Mouse (Mus musculus): Measurements from ENCODE around the gene Napsa. TPM values are rescaled to one million over a fixed set of nuclear protein-coding genes. Genes with fewer than 3 reads are reported as not detected.

The Napsa gene
- polyA plus RNA-seq, 1 experiment, result 14.1 TPM

DNA sequence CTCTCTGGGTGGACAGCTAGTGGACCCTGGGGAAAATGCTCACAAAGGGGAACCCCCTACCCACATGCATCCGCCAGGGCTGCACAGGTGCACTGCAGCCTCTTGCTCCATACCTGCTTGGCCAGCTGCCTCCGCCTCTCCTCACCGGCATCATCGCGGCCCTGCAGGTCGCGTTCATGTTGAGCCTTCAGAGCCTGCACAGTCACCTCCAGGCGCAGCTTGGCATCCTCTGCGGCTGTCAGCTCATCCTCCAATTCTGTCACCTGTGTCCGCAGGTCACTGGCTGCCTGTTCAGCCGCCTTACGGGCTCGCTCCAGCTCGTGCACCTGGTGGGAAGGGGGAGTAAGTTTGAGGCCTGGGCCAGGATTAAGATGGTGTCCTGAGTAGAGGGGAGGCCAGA, 43.8 kb downstream of the Napsa start:
- no peaks in the 10 kb centered on the region for H3K36me3 ChIP-seq (replicated peaks; ENCODE audit: low read length)

DNA sequence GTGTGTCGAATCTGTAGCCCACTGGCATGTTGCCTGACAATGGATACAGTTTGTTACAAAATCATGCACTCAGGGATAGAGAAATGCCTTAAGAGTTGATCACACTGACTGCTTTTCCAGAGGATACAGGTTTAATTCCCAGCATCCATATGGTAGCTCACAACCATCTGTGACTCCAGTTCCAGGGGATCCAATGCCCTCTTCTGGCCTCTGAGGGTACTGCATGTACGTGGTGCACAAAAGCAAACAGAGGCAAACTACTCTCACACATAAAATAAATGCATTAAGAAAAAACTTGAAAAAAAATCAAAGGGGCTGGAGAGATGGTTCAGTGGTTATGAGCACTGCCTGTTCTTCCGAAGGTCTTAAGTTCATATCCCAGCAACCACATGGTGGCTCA, 44.9 kb downstream of the Napsa start:
- TF ChIP-seq FLI1 (IDR thresholded peaks at IDR 0.05; ENCODE audit: low read length) (no peak), GATA1 (IDR thresholded peaks at IDR 0.05; ENCODE audit: borderline replicate concordance, low read length) (no peak)
- H3K4me3 ChIP-seq (replicated peaks), result no peak overlapping the region
- peaks cover 47% of the 10 kb centered on the region for H3K9me3 ChIP-seq

More for the DNA sequence above, 43.8 kb downstream of the Napsa start:
- Histone ChIP-seq H3K4me3 (replicated peaks) (no peak overlapping the region), H3K4me1 (no peaks in the 10 kb centered on the region; the same call in 1 of the 2 replicates), H3K9me3 (peaks cover 37% of the 10 kb centered on the region), H3K27me3 (replicated peaks) (peaks cover 56% of the 10 kb centered on the region)
- TF ChIP-seq GATA1 (IDR thresholded peaks at IDR 0.05; ENCODE audit: borderline replicate concordance, low read length), result no peak
- TF ChIP-seq FLI1 (IDR thresholded peaks at IDR 0.05; ENCODE audit: low read length), result no peak

DNA sequence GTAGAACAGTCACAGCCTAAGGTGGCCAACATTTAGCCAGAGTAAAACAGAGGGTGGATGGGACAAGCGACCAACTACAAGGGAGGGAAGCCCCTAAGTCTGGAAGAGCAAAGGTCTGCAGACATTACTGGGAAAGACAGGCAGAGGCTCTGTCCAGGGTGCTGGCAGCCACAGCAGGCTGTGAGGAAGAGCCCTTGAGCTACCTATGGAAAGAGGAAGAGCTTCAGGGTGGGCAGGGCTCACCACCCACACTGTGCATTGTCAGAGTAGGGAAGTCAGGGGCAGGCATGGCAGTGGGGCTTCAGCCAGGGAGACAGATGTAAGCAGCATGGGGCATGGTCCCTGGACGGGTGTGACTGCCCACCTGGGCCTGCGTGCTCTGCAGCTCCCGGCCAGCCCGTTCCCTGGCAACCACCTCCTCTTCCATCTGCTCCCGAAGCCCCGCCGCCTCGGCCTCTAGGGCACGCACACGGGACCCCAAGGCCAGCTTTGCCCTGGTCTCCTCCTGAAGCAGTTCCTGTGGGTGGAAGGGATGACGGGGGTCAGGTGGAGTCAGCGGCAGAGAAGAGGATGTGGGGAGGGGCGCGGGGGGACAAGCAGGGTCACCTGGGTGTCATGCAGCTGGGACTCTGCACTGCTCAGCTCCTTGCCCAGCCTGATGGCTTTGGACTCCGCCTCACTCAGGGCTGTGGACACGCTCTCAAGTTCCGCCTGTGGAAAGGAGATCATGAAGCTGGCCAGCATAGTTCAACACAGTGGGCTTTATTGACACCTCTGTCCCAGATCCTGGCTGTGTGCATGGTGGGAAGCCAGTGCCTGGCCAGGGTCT, 51.7 kb downstream of the Napsa start:
- peaks cover 33% of the 10 kb centered on the region for H3K27me3 ChIP-seq (replicated peaks)
- H3K9me3 ChIP-seq, result peaks cover 31% of the 10 kb centered on the region
- H3K4me3 ChIP-seq (replicated peaks), result peak overlapping the region; percentile 64
- TF ChIP-seq GATA1 (IDR thresholded peaks at IDR 0.05; ENCODE audit: borderline replicate concordance, low read length) (no peak), FLI1 (IDR thresholded peaks at IDR 0.05; ENCODE audit: low read length) (no peak)
- H3K4me1 ChIP-seq, result peaks cover 4% of the 10 kb centered on the region; the same call in 1 of the 2 replicates
- H3K36me3 ChIP-seq (replicated peaks; ENCODE audit: low read length), result no peaks in the 10 kb centered on the region

More for the DNA sequence above, 44.9 kb downstream of the Napsa start:
- H3K27me3 ChIP-seq (replicated peaks), result peaks cover 49% of the 10 kb centered on the region
- no peaks in the 10 kb centered on the region for H3K36me3 ChIP-seq (replicated peaks; ENCODE audit: low read length)
- H3K4me1 ChIP-seq, result peaks cover 4% of the 10 kb centered on the region; the same call in 1 of the 2 replicates

DNA sequence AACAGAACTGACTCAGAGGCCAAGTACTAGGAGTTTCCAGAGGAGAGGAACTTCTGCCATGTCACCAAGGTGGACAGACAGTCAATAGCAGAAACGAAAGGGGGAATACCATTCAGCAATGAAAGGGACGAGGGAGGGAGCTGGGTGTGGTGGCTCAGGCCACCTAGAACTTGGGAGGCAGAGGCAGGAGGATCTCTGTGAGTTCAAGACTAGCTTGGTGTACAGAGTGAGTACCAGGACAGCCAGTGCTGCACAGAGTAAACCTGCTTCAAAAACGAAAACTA, 52.3 kb downstream of the Napsa start:
- H3K36me3 ChIP-seq (replicated peaks; ENCODE audit: low read length), result no peaks in the 10 kb centered on the region
- H3K4me3 ChIP-seq (replicated peaks), result no peak overlapping the region
- H3K9me3 ChIP-seq, result peaks cover 27% of the 10 kb centered on the region
- peaks cover 4% of the 10 kb centered on the region; the same call in 1 of the 2 replicates for H3K4me1 ChIP-seq
- TF ChIP-seq GATA1 (IDR thresholded peaks at IDR 0.05; ENCODE audit: borderline replicate concordance, low read length) (no peak), FLI1 (IDR thresholded peaks at IDR 0.05; ENCODE audit: low read length) (no peak)
- H3K27me3 ChIP-seq (replicated peaks), result peaks cover 36% of the 10 kb centered on the region

DNA sequence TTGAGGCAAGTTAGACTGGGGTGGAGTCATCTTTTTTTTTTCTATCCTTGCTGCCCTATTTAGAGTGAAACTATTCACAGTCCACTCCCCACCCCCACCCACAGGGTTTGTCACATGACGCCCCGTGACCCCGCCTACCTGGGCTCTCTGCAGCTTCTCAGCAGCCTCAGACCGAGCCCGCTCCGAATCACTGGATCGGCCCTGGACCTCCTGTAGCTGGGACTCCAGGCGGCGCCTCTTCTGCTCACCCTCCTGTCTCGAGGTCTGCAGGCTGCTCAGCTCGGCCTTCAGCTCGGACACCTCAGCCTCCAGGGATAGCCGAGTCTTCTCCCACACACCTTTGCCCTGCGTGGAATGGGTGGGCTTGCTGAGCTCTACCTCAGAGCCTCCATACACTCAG, 52.6 kb downstream of the Napsa start:
- no peak overlapping the region for H3K4me3 ChIP-seq (replicated peaks)
- no peaks in the 10 kb centered on the region for H3K36me3 ChIP-seq (replicated peaks; ENCODE audit: low read length)
- TF ChIP-seq GATA1 (IDR thresholded peaks at IDR 0.05; ENCODE audit: borderline replicate concordance, low read length), result no peak
- TF ChIP-seq FLI1 (IDR thresholded peaks at IDR 0.05; ENCODE audit: low read length), result no peak
- peaks cover 38% of the 10 kb centered on the region for H3K27me3 ChIP-seq (replicated peaks)
- H3K9me3 ChIP-seq, result peaks cover 23% of the 10 kb centered on the region
- H3K4me1 ChIP-seq, result peaks cover 4% of the 10 kb centered on the region; the same call in 1 of the 2 replicates

DNA sequence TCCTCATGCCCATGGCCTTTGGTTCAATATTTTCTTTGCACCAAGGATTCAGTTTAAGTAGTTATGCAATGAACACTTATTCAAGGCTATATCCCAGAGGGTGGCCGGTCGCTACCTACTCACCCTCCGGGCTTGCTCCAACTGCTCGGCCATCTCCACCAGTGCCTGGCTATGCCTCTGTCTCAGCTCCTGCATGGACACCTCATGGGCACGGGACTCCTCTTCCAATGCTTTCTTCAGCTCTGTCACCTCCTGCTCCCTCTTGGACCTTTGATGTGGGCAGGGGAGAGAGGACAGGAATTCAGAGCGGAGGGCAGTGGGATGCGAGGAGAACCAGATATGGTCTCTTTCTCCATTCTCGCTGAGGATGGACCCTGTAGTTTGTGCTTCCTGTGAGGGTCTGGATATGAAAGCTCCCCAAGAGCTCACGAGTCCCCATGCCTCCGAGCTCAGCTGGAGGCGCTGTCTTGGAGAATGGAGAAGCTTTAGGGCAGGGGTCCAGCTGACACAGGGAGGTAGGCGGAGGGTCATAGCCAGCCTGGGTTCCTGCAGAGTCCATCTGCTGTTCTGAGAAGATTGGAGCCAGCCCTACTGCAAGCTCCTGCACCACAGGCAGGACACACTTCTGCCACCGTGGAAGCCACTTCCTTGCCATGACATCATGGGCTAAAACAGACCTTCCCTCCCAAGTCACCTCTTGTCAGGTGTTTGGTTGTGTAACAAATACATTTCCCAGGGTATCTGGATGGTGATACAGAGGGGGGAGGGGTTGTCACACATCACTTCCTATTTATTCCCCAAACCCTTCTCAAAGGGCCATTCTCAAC, 53.3 kb downstream of the Napsa start:
- peaks cover 42% of the 10 kb centered on the region for H3K27me3 ChIP-seq (replicated peaks)
- peaks cover 23% of the 10 kb centered on the region for H3K9me3 ChIP-seq
- no peak overlapping the region for H3K4me3 ChIP-seq (replicated peaks)
- no peaks in the 10 kb centered on the region for H3K36me3 ChIP-seq (replicated peaks; ENCODE audit: low read length)
- TF ChIP-seq FLI1 (IDR thresholded peaks at IDR 0.05; ENCODE audit: low read length) (no peak), GATA1 (IDR thresholded peaks at IDR 0.05; ENCODE audit: borderline replicate concordance, low read length) (no peak)
- peaks cover 4% of the 10 kb centered on the region; the same call in 1 of the 2 replicates for H3K4me1 ChIP-seq

DNA sequence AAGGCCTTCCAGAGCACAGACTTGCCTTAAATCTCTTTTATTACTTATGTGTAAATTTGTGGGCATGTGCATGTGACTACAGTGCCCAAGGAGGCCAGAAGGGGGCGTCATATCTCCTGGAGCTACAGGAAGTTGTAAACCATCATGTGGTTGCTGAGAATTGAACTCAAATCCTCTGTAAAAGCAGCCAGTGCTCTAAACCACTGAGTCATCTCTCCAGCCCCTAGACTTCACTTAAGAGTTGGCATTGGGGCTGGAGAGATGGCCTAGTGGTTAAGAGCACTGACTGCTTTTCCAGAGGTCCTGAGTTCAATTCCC, 53.8 kb downstream of the Napsa start:
- H3K4me1 ChIP-seq, result peaks cover 4% of the 10 kb centered on the region; the same call in 1 of the 2 replicates
- H3K36me3 ChIP-seq (replicated peaks; ENCODE audit: low read length), result no peaks in the 10 kb centered on the region
- TF ChIP-seq FLI1 (IDR thresholded peaks at IDR 0.05; ENCODE audit: low read length) (no peak), GATA1 (IDR thresholded peaks at IDR 0.05; ENCODE audit: borderline replicate concordance, low read length) (no peak)
- H3K27me3 ChIP-seq (replicated peaks), result peaks cover 44% of the 10 kb centered on the region
- H3K4me3 ChIP-seq (replicated peaks), result no peak overlapping the region
- peaks cover 20% of the 10 kb centered on the region for H3K9me3 ChIP-seq

DNA sequence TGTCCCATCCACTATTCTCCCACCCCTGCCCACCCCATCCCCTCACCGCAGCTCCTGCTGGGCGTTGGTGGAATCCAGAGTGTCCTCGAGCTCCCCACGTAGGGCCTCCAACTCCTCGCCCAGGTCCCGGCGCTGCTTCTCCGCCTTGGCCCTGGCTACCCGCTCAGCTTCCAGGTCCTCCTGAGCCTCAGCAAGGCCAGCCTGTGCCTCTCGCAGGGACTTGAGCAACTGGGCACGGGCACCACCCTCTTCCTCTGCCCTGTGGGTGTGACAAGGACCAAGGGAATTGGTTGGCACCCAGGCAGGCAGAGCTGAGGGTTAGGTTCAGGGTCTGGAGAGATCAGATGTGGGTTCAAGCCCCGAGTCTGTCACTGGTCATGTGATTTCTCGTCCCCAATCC, 54.8 kb downstream of the Napsa start:
- Histone ChIP-seq H3K27me3 (replicated peaks) (peaks cover 48% of the 10 kb centered on the region), H3K36me3 (replicated peaks; ENCODE audit: low read length) (no peaks in the 10 kb centered on the region), H3K9me3 (peaks cover 11% of the 10 kb centered on the region), H3K4me1 (no peaks in the 10 kb centered on the region), H3K4me3 (replicated peaks) (no peak overlapping the region)
- TF ChIP-seq GATA1 (IDR thresholded peaks at IDR 0.05; ENCODE audit: borderline replicate concordance, low read length), result no peak
- TF ChIP-seq FLI1 (IDR thresholded peaks at IDR 0.05; ENCODE audit: low read length), result no peak

DNA sequence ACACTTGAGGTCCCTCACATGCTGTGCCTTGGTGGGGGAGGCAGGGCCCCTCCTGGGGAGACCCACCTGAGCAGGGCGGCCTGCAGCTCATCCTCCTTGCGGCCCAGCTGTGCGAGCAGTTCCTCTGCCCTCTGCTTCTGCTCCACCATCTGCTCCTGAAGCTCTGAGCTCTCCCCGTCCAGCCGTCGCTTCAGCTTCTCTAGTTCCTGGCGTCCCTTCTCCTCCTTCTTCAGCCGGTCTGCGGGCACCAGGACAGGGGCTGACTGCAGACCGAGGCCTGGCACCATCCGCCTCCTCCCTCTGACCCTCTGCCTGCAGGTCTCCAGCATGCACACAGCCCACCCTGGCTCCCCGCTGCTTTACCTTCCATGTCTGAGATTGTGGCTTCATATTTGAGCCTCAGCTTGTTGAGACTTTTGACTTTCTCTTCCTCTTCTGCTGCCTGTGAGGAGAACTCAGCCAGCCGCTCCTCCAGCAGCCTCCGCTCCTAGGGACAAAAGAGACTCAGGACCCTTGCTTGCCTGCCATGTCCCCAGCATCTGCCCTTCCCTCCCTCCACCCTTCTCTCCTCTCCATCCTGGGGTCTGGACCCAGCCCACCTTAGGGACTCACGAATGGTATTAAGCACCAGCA, 56.3 kb downstream of the Napsa start:
- TF ChIP-seq FLI1 (IDR thresholded peaks at IDR 0.05; ENCODE audit: low read length) (no peak), GATA1 (IDR thresholded peaks at IDR 0.05; ENCODE audit: borderline replicate concordance, low read length) (no peak)
- H3K9me3 ChIP-seq, result 0 out of 2 replicates have a peak, but pooled peaks cover 5% of the 10 kb centered on the region
- H3K4me3 ChIP-seq (replicated peaks), result no peak overlapping the region
- H3K4me1 ChIP-seq, result peaks cover 4% of the 10 kb centered on the region; the same call in 1 of the 2 replicates
- no peaks in the 10 kb centered on the region for H3K36me3 ChIP-seq (replicated peaks; ENCODE audit: low read length)
- peaks cover 63% of the 10 kb centered on the region for H3K27me3 ChIP-seq (replicated peaks)
